Mouse (Mus musculus) limb, embryonic 13.5 days (tissue): ENCODE measurements around the gene Gm2a. TPM values are rescaled to one million over a fixed set of nuclear protein-coding genes. Genes with fewer than 3 reads are reported as not detected.

ENCODE experiments used
- polyA plus RNA-seq: library from polyadenylated mRNA; unstranded; fragments of >200 nt; fragmentation: Nextera tagmentation; extraction: Ambion mirVana; gene quantifications from 2 replicates; pipeline ENCODE4 v1.2.1, GENCODE M21; 2015

Gene Gm2a
- polyA plus RNA-seq, 1 experiment from 2014 or later: 17.9 TPM

Other genes with a start within 250 kb of the Gm2a start
- gene Lyrm7, start 237.2 kb upstream of the Gm2a start, polyA plus RNA-seq: 9.0 and 10.4 TPM in 2 replicates
- gene Hint1, start 231.7 kb upstream of the Gm2a start, polyA plus RNA-seq: 607 and 618 TPM in 2 replicates
- 33.5 and 34.6 TPM in 2 replicates for gene Gpx3, start 195.7 kb upstream of the Gm2a start, polyA plus RNA-seq
- 22.4 and 23.3 TPM in 2 replicates for gene Tnip1, start 135.2 kb upstream of the Gm2a start, polyA plus RNA-seq
- 328 and 335 TPM in 2 replicates for gene Anxa6, start 64.7 kb upstream of the Gm2a start, polyA plus RNA-seq
- 0.57 and 0.90 TPM in 2 replicates for gene Ccdc69, start 20.0 kb upstream of the Gm2a start, polyA plus RNA-seq
- gene Slc36a3, start 53.6 kb downstream of the Gm2a start, polyA plus RNA-seq: not detected in 2 replicates
- 0.29 and 0.32 TPM in 2 replicates for gene Slc36a2, start 87.0 kb downstream of the Gm2a start, polyA plus RNA-seq
- gene Slc36a1, start 106.2 kb downstream of the Gm2a start, polyA plus RNA-seq: 1.4 and 1.5 TPM in 2 replicates
- gene Fat2, start 238.4 kb downstream of the Gm2a start, polyA plus RNA-seq: 0.33 and 0.41 TPM in 2 replicates